Mouse (Mus musculus) WW6 (cell line): ENCODE measurements around the gene Hils1.
"Not testable (repeated sequence)": the region's sequence is repeated elsewhere in the genome, so short reads cannot be mapped to it uniquely, and the experiment has no call there.

ENCODE experiments used
- DNase-seq: peaks from one replicate; pipeline ENCODE4 v3.0.0-alpha.2; 2013; ENCODE audit warnings: low read depth, low spot score

The Hils1 gene

DNA sequence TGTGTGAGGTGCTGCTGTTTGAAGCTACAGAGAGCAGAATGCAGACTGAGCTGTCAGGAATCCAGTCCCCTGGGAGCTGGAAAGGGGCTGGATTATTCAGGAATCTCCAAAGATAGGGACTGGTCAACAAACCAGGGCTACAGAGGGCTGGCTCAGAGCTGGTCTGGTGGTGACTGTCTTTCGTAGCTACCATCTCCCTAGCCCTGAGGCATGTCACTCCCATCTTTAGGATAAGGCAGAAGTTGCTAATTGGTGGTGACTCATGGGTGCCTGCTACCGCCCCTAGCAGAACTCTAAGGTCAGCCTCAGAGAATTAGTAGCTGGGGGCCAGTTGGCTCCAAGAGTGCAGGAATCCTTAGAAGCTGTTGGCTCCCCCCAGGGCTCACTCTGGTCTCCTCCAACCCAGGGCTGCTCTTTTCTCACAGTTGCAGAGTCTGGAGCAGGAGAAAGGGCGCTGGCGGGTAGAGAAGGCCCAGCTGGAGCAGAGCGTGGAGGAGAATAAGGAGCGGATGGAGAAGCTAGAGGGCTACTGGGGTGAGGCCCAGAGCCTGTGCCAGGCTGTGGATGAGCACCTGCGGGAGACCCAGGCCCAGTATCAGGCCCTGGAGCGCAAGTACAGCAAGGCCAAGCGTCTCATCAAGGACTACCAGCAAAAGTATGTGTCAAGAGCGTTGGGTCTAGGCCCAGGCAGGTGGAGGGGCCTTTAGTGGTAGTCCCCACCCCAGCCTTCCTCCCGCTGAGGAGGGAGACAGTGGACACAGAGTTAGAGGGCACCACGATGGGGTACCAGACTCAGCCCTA is 36.9 kb downstream of the Hils1 start:
- DNase-seq: no peak

DNA sequence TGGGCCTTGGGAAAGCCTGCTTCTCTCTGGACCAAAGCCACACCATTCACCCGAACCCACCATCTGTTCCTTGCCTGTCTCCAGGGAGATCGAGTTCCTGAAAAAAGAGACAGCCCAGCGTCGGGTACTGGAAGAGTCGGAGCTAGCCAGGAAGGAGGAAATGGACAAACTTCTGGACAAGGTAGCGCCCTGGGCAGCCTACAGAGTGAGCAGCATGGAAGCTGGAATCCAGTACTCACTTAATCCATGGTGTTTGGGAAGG is 37.5 kb downstream of the Hils1 start:
- DNase-seq: no peak

DNA sequence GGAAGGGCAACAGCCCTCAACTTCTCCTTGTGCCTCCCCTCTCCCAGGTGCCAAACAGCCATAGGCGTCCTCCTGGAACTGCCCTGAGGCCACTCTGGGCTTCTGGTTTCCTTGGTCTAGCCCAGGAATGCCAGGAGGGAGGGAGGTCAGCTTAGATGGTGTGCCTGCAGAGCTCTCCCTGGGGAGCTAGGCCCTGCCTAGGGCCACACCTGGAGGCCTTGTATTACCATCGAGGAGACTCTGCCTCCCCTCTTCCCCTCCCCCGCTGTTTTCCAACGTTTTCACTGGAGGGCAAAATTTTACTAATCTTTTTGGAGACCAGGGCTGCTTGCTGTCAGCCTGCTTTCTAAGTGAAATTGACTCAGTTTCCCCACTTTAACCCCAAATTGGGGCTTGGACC is 38.6 kb downstream of the Hils1 start:
- no peak for DNase-seq

DNA sequence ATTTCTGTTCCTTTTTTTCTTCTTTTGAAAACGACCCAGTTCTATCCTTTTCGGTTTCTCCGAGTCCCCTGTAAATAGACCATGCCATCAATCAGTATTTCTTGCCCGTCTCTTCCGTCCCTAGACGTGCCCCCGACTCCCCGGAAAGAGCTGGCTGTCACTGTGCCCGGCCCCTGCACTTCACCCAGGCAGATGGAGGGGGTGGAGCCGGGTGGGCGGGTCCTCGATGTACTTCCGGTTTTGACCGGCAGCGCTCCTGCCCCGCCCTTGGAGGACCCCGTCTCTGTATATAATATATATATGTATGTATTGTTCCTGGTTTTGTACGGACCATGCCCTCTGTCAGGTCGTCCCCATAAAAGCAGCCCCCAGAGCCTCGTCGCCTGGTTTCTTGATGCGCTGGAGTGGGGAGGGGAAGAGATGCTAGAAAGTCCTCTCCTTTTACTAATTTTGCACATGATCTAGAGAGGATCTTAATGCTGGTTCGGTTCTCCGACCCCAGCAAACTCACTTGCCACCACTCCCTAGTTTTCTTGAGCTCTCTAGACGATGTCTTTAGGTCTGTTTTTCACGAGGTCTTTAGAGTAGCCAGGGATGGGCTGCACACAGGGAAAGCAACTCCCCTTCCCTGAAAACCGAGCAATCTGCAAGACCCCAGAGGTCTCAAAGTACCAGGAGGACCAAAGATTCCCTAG is 39.3 kb downstream of the Hils1 start:
- no peak for DNase-seq

DNA sequence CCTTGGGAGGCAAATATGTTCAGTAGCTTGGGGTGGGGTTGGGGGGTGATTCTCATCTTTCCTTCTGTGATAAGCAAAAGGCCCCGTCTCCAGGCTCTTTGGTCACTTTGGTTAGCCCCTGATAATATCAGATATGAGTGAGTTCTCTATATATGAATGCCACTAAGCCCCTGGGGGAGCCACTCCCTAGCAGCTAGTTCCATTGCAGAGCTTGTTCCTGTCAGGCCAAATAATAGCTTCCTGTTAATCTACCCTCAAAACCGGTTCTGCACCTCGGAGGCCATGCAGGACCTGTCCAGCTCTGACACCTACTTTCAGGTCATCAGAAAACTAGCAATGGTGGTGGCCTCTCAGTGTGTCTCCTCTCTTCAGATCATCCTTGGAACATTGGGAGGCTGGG is 40.0 kb downstream of the Hils1 start:
- no peak for DNase-seq

DNA sequence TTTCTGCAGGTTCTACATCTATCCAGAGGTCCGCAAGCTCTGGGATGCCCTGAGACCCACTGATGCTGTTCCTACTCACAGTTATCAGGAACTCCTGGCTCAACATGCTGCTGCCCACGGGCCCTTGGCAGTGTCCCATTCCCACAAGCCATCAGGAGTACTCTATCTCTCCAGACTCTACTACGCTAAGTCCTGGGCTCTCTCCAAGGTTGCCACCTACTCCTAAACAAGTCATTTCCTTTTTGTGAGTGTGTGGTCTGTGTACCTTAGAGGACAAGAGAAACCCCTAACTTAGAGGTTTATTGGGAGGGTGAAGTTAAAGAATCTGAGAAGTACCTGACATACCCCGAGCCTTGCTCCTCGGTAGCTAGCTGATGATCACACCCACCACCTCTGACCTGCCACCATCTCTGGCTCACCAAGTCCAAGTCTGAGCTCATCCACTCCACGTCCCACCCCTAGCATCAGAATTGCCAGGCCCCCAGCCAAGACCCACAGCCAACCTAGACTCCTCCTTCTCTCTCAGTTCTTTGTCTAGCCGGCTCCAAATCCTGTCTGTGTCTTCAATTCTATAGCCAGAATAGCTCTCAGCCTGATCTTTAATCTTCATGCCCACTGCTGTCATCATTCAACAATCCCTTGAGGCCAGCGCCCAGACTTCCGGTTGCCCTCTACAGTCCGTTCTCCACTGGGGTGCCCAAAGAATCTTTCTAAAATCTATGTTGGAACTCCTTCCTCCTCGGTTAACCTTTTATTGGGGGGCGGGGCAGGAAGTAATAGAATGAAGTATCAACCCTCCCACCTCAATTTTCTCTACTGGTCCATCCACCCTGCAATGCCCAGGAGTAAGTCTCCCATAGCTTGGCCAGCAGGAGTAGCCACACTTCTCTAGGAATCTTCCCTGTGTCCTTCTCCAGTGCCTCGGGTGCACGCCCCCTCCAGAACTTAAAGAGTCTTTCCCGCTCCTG is 41.6 kb downstream of the Hils1 start:
- DNase-seq: no peak

DNA sequence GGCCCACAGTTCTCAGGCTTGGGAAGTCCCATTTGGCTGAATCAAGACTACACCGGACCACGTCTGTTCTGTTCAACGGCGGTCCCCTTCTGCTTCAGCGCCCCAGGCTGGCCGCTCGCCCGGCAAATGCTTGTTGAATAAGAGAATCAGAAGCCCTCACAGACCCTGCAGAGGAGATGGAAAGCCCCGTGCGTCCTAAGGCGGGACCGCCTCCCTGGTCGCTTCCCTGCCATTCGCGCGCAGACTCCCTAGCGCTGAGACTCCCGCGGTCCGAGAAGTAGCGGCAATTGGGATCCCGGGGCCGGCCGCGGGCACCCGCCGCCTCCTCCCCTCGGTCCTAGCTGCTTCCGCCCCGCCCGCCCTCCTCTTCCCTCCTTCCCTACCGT is 42.2 kb downstream of the Hils1 start, which contains the start of gene Samd14:
Gene Samd14 (plus strand): TSS at position 251 of the 386 bp plus-strand sequence.
- no peak for DNase-seq

DNA sequence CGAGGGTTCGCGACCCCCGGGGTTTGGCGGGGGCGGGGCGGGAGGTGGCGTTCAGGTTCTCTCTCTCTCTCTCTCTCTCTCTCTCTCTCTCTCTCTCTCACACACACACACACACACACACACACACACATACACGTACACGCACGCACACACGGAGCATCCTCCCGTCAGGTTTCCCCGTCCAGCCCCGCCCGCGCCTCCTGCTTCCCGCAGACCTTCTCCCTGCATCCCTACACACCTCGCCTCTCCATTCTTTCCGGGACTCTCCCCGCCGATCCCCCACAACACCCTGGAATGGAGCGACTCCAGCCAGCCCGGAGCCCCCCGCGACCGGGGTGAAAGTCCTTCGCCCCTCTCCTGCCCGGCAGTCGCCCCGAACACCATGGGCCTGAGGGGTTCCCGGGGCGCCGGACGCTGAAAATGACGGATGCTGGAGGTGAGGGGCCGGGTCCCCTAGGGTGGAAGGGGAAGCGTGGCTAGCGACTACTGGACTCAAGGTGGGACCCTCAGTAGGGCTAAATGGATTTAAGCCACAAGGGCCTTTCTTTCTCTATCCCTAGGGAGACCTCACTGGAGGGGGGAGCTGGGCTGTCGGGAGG is 42.8 kb downstream of the Hils1 start:
- no peak for DNase-seq

DNA sequence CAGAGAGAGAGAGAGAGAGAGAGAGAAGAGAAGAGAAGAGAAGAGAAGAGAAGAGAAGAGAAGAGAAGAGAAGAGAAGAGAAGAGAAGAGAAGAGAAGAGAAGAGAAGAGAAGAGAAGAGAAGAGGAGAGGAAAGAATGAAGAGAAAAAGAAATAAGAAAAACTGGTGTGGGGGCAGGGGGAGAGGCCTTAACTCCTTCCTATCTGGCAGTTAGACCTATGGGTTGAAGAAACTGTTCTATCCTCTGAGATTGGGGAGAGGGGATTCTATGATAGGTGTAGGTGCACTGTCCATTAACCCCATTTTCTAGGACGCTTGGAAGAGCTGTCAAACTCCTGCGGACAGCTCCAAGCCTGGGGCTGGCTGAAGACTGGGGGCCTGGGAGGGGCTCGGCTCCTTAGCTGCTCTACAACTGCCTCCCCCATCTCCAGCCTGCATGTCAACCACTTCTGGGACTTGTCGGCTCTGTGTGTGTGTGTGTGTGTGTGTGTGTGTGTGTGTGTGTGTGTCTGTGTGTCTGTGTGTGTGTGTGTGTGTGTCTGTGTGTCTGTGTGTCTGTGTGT is 43.5 kb downstream of the Hils1 start:
- not testable (repeated sequence) for DNase-seq

DNA sequence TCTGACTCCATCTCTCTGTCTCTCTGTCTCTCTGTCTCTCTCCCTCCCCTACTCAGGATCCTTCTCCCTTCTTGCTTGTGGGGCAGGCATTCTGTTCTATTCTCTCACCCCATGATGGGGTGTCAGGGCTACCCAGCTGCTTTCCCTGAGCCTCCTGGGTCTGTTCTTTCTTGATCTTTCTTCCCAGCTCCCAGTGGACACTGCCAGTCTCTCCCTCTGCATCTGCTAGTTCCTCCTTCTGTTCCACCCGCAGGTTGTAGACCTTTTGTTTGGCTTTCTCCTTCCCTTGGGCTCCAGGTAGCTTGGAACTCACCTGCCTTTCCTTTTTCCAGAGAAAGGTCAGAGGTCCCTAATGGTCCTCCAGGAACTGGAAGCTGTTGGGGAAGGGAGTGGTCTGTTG is 44.0 kb downstream of the Hils1 start:
- no peak for DNase-seq

DNA sequence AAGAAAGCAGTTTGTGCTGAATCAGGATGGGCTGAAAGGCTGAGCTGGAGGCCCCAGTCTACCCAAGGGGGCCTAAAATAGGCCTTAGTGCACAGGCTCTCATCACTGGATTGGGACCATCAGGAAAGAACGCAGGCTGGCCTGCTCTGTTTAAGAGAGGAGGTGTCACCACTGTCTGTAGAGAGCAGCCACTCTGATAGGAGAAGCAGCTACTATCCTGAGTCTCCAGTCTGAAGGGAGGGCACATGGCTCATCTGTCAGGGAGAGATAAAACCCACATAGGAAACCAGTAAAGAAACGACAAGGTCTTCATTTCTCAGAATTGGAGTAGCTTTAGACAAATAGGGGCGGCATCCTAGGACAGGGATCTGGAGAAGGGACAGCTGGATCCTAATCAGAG is 44.7 kb downstream of the Hils1 start:
- DNase-seq: no peak

DNA sequence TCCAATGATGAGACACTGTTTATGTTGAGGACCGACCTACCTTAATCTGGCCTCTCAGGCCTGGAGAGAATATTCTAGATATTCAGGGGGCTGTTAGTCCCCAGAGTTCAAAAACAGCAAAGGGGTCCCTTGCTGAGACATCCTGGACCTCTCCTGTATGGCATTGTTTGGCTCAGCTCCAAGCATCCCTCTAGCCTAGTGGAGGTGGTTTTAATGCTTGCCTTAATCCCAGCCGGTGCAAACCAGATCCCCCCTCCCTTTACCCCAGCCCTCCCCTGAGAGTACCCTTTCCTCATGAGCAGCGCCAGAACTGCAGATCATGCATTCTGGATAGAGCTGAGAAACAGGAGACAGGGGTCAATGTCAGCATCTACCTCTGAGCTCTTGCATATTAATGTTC is 45.1 kb downstream of the Hils1 start:
- no peak for DNase-seq

DNA sequence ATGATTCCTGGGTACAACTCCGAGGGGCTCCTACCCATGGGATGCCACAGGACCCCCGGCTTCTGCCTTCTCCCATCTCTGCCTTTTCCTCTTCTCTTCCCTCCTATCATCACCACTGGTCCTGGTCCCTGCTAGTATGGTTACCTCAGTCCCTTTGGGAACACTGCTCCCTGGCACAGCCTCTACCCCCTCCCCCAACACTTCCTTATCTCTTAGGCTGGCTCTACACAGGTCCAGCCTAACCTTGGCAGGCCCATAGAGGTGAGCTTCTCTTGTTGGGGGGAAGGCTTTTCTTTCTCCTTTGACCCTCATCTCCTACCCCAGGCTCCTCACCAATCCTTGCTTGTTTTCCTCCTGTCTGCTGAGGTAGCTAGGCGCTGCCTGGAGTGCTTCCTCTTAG is 48.1 kb downstream of the Hils1 start:
- DNase-seq: no peak
